Mouse (Mus musculus) liver, embryonic 16.5 days (tissue): Measurements from ENCODE around the gene Tubgcp3. TPM values are rescaled to one million over a fixed set of nuclear protein-coding genes. Genes with fewer than 3 reads are reported as not detected.

Experiments used
- ATAC-seq: fragments of 200-750 bp; cut with Nextera tagmentation; 2 replicates; pipeline ENCODE4 v1.8.0; 2017; ENCODE audit warnings: low read depth, mild to moderate bottlenecking, moderate number of reproducible peaks, moderate library complexity
- H3K27ac ChIP-seq: fragments of 300-500 bp; sonication (generic); 2 replicates; pipeline ENCODE4 v1.5.1; 2014; ENCODE audit warnings: mild to moderate bottlenecking, low read length
- H3K27me3 ChIP-seq: fragments of 300-500 bp; sonication (generic); 2 replicates; pipeline ENCODE4 v1.6.1; 2014; ENCODE audit warnings: low read depth, low read length, mixed read lengths; ENCODE audit not compliant: control insufficient read depth, insufficient read depth
- H3K36me3 ChIP-seq: fragments of 300-500 bp; sonication (generic); 2 replicates; pipeline ENCODE4 v1.6.1; 2014; ENCODE audit warnings: mild to moderate bottlenecking; ENCODE audit not compliant: control insufficient read depth, insufficient read depth
- H3K4me1 ChIP-seq: fragments of 300-500 bp; sonication (generic); 2 replicates; pipeline ENCODE4 v1.6.1; 2014; ENCODE audit warnings: low read depth, low read length, mixed read lengths; ENCODE audit not compliant: control insufficient read depth
- H3K4me2 ChIP-seq: fragments of 300-500 bp; sonication (generic); 2 replicates; pipeline ENCODE4 v1.6.1; 2014; ENCODE audit warnings: low read depth, low read length, mixed read lengths
- H3K4me3 ChIP-seq: fragments of 300-500 bp; sonication (generic); 2 replicates; pipeline ENCODE4 v1.5.1; 2014; ENCODE audit warnings: low read depth, mild to moderate bottlenecking, low read length
- H3K9ac ChIP-seq: fragments of 300-500 bp; sonication (generic); 2 replicates; pipeline ENCODE4 v1.6.1; 2014; ENCODE audit warnings: low read depth, low read length
- H3K9me3 ChIP-seq: fragments of 300-500 bp; sonication (generic); replicated peaks from 2 replicates; pipeline ENCODE4 v1.6.1; 2016; ENCODE audit warnings: low read length; ENCODE audit not compliant: control insufficient read depth
- WGBS: fragments of 180-500 bp; shearing (Covaris S2); extraction: QIAGEN DNeasy Blood & Tissue Kit; methylation state at CpG from one replicate; pipeline ENCODE4 v1.1.7; 2014; ENCODE audit not compliant: insufficient replicate concordance; 5-methylcytosine and 5-hydroxymethylcytosine counted together
- polyA plus RNA-seq: library from polyadenylated mRNA; unstranded; fragments of >200 nt; fragmentation: Nextera tagmentation; extraction: Ambion mirVana; gene quantifications from 2 replicates; pipeline ENCODE4 v1.2.1, GENCODE M21; 2015

The Tubgcp3 gene
- polyA plus RNA-seq: 21.0 and 22.5 TPM in 2 replicates

GRCm38 (mm10) chr8:12672056-12672881 lies at the start of gene Tubgcp3:
Tubgcp3 (minus strand) TSS chr8:12672248.
- peaks cover 15% of the 10 kb centered on the region for H3K4me1 ChIP-seq
- H3K36me3 ChIP-seq: no peaks in the 10 kb centered on the region; the same call in 1 of the 2 replicates
- no peaks in the 10 kb centered on the region for H3K9me3 ChIP-seq
- H3K4me3 ChIP-seq: peak within 1 kb of the TSS; percentile 91
- peak within 1 kb of the TSS; percentile 87 for H3K4me2 ChIP-seq
- peak within 1 kb of the TSS; percentile 89 for H3K9ac ChIP-seq
- peak; percentile 83 for ATAC-seq
- 3% methylated on average over 64 of the region's 65 CpGs for WGBS
- peaks cover 8% of the 10 kb centered on the region for H3K27me3 ChIP-seq
- peak within 1 kb of the TSS; percentile 72 for H3K27ac ChIP-seq

- Histone ChIP-seq H3K36me3 (no peaks in the 10 kb centered on the region), H3K9me3 (no peaks in the 10 kb centered on the region), H3K27ac (no peak overlapping the region), H3K4me2 (no peak overlapping the region), H3K9ac (no peak overlapping the region), H3K27me3 (no peaks in the 10 kb centered on the region), H3K4me1 (no peaks in the 10 kb centered on the region), H3K4me3 (no peak overlapping the region)
- 53% methylated on average over 9 of the region's 9 CpGs for WGBS
- ATAC-seq: no peak
These were observed 47.0 kb upstream of the Tubgcp3 start for GRCm38 (mm10) chr8:12719091-12719490.

GRCm38 (mm10) chr8:12715861-12716585 lies 44.0 kb upstream of the Tubgcp3 start:
- no peak overlapping the region for H3K4me2 ChIP-seq
- no peaks in the 10 kb centered on the region for H3K36me3 ChIP-seq
- no peak overlapping the region for H3K4me3 ChIP-seq
- H3K9me3 ChIP-seq: no peaks in the 10 kb centered on the region
- WGBS: 65% methylated on average over 18 of the region's 18 CpGs
- H3K27me3 ChIP-seq: no peaks in the 10 kb centered on the region
- H3K27ac ChIP-seq: no peak overlapping the region
- H3K9ac ChIP-seq: no peak overlapping the region
- ATAC-seq: no peak
- H3K4me1 ChIP-seq: no peaks in the 10 kb centered on the region

- Histone ChIP-seq H3K36me3 (no peaks in the 10 kb centered on the region), H3K9me3 (no peaks in the 10 kb centered on the region; the same call in 1 of the 2 replicates), H3K4me3 (no peak overlapping the region), H3K27me3 (0 out of 2 replicates have a peak, but pooled peaks cover 3% of the 10 kb centered on the region), H3K9ac (no peak overlapping the region), H3K4me2 (no peak overlapping the region; the same call in 1 of the 2 replicates), H3K27ac (no peak overlapping the region), H3K4me1 (no peaks in the 10 kb centered on the region)
- 49% methylated on average over 7 of the region's 7 CpGs for WGBS
- ATAC-seq: no peak
These were observed 39.6 kb upstream of the Tubgcp3 start for GRCm38 (mm10) chr8:12711623-12712022.

- 50% methylated on average over 4 of the region's 4 CpGs for WGBS
- H3K4me2 ChIP-seq: no peak overlapping the region
- no peaks in the 10 kb centered on the region for H3K36me3 ChIP-seq
- no peaks in the 10 kb centered on the region for H3K4me1 ChIP-seq
- H3K9ac ChIP-seq: no peak overlapping the region
- no peak for ATAC-seq
- no peak overlapping the region for H3K4me3 ChIP-seq
- H3K27me3 ChIP-seq: no peaks in the 10 kb centered on the region; the same call in 1 of the 2 replicates
- no peaks in the 10 kb centered on the region; the same call in 1 of the 2 replicates for H3K9me3 ChIP-seq
- H3K27ac ChIP-seq: no peak overlapping the region
These were observed 31.5 kb upstream of the Tubgcp3 start for GRCm38 (mm10) chr8:12703597-12703996.

- Histone ChIP-seq H3K4me1 (no peaks in the 10 kb centered on the region), H3K36me3 (no peaks in the 10 kb centered on the region), H3K9me3 (no peaks in the 10 kb centered on the region; the same call in 1 of the 2 replicates), H3K27me3 (peaks cover 1% of the 10 kb centered on the region; the same call in 1 of the 2 replicates), H3K4me2 (no peak overlapping the region), H3K9ac (no peak overlapping the region), H3K4me3 (no peak overlapping the region), H3K27ac (no peak overlapping the region)
- no peak for ATAC-seq
- WGBS: 28% methylated on average over 8 of the region's 8 CpGs
These were observed 30.2 kb upstream of the Tubgcp3 start for GRCm38 (mm10) chr8:12702290-12702689.

- no peak overlapping the region for H3K4me2 ChIP-seq
- peaks cover 3% of the 10 kb centered on the region; the same call in 1 of the 2 replicates for H3K27me3 ChIP-seq
- 30% methylated on average over 3 of the region's 3 CpGs for WGBS
- no peaks in the 10 kb centered on the region for H3K4me1 ChIP-seq
- no peaks in the 10 kb centered on the region for H3K9me3 ChIP-seq
- H3K27ac ChIP-seq: no peak overlapping the region
- no peak for ATAC-seq
- H3K4me3 ChIP-seq: no peak overlapping the region
- H3K9ac ChIP-seq: no peak overlapping the region
- H3K36me3 ChIP-seq: no peaks in the 10 kb centered on the region
These were observed 26.7 kb upstream of the Tubgcp3 start for GRCm38 (mm10) chr8:12698660-12699277.

- H3K4me3 ChIP-seq: no peak overlapping the region
- H3K36me3 ChIP-seq: no peaks in the 10 kb centered on the region
- no peaks in the 10 kb centered on the region for H3K4me1 ChIP-seq
- H3K9me3 ChIP-seq: no peaks in the 10 kb centered on the region
- no peak overlapping the region for H3K4me2 ChIP-seq
- H3K9ac ChIP-seq: no peak overlapping the region
- H3K27me3 ChIP-seq: 0 out of 2 replicates have a peak, but pooled peaks cover 3% of the 10 kb centered on the region
- no peak overlapping the region for H3K27ac ChIP-seq
- no peak for ATAC-seq
- WGBS: 50% methylated on average over 7 of the region's 7 CpGs
These were observed 16.8 kb upstream of the Tubgcp3 start for GRCm38 (mm10) chr8:12688851-12689250.
